16 mouse cellular contexts compared by ENCODE assay signal in the genomic region with DNA sequence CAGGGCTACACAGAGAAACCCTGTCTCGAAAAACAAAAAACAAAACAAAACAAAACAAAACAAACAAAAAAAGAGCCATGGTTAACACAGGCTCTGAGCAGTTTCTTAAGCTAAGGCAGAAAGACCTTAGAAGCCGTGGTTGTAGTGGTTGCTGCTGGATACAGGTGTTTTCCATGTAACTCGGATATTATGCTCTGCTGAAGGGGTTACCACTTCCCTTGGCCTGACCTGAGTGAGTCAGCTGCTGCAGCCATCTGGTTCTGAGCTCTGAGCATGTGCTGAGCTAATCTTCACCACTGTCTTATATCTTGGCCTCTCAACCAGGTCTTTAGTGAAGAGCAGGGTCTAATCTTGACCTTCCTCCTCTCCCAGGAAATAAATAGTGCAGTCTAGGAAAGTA. TPM values are rescaled to one million over a fixed set of nuclear protein-coding genes. Genes with fewer than 3 reads are reported as not detected.
"Had no signal": no experiment of that assay in that cellular context is flagged by ENCODE, and none has a peak within 500 bp of the region (broad histone marks: within the 10 kb centered on the region; RNA-seq: fewer than 3 reads in every experiment).

No protein-coding gene starts in this region.

- DNase-seq: retina, postnatal 1 day; right cerebral cortex, adult 18-20 months; right cerebral cortex, postnatal 14 days; right cerebral cortex, postnatal 25 days; right cerebral cortex, postnatal 4 days; spleen, adult 18-20 months; thymus, adult 18-20 months; thymus, adult 2 months; thymus, postnatal 14 days; thymus, postnatal 25 days; thymus, postnatal 36 days; thymus, postnatal 4 days had no signal

- H3K27ac ChIP-seq: neural tube, embryonic 15.5 days; stomach, embryonic 15.5 days; stomach, postnatal 0 days had no signal

- H3K9me3 ChIP-seq: neural tube, embryonic 15.5 days; stomach, embryonic 15.5 days had no signal

- H3K4me2 ChIP-seq: neural tube, embryonic 15.5 days; stomach, embryonic 15.5 days had no signal

- H3K4me1 ChIP-seq: neural tube, embryonic 15.5 days; stomach, embryonic 15.5 days had no signal

- H3K9ac ChIP-seq: neural tube, embryonic 15.5 days; stomach, embryonic 15.5 days had no signal

- H3K36me3 ChIP-seq: neural tube, embryonic 15.5 days; stomach, embryonic 15.5 days had no signal

- H3K4me3 ChIP-seq: neural tube, embryonic 15.5 days; stomach, embryonic 15.5 days had no signal

- H3K27me3 ChIP-seq: neural tube, embryonic 15.5 days; stomach, embryonic 15.5 days had no signal

RNA-seq across cellular contexts. Expression of a gene that starts 6.8 kb away (rescaled TPM):
- total RNA-seq: neutrophil, adult 5-6 weeks had no signal
